In the genomic region with DNA sequence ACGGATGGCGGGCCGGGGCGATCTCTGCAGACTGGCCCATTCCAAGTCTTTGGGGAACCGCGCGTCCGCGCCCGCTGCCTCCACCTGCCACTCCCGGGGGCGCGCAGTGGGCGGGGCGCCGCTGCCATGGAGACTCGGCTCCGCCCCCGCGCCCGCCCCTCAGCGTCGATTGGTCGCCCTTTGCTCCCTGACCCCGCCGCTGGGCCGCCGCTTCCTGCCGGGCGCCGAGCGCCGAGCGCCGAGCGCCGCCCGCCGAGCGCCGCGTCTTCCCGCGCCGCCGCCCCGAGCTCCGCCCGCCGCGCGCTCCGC, we compare ENCODE assay signal across 8 mouse cellular contexts. TPM values are rescaled to one million over a fixed set of nuclear protein-coding genes. Genes with fewer than 3 reads are reported as not detected.
DNase-seq lines count a peak whose midpoint lies in the region; ATAC-seq lines count a peak whose summit lies in the region.

A gene (plus strand): TSS at position 216 of the 309 bp plus-strand sequence.

- H3K4me3 ChIP-seq in forebrain, embryonic 16.5 days (replicated peaks; ENCODE audit: low read length), result peak within 1 kb of the TSS; percentile 53
- H3K4me3 ChIP-seq in neural tube, embryonic 15.5 days (replicated peaks), result peak within 1 kb of the TSS; percentile 96

- no peaks in the 10 kb centered on the region for H3K36me3 ChIP-seq in forebrain, embryonic 16.5 days (ENCODE audit: control insufficient read depth, insufficient read depth)
- H3K36me3 ChIP-seq in neural tube, embryonic 15.5 days, result no peaks in the 10 kb centered on the region

- H3K27me3 ChIP-seq in forebrain, embryonic 16.5 days (replicated peaks; ENCODE audit: control insufficient read depth, insufficient read depth, low read length), result no peaks in the 10 kb centered on the region
- H3K27me3 ChIP-seq in neural tube, embryonic 15.5 days (replicated peaks), result no peaks in the 10 kb centered on the region

- H3K4me2 ChIP-seq in forebrain, embryonic 16.5 days (ENCODE audit: low read length), result peak within 1 kb of the TSS; percentile 94
- H3K4me2 ChIP-seq in neural tube, embryonic 15.5 days, result peak within 1 kb of the TSS; percentile 94

- peak; percentile 88 for ATAC-seq in cerebellum, adult (ENCODE audit: insufficient number of reproducible peaks, low FRiP score, low TSS enrichment)
- peak; percentile 78 for ATAC-seq in forebrain, embryonic 16.5 days
- peak; percentile 90 for ATAC-seq in neural tube, embryonic 15.5 days (ENCODE audit: low FRiP score)

- 1% methylated on average over 52 of the region's 53 CpGs for WGBS in forebrain, embryonic 16.5 days
- WGBS in neural tube, embryonic 15.5 days, result under 1% methylated on average over 27 of the region's 53 CpGs

- peak within 1 kb of the TSS; percentile 72 for H3K9ac ChIP-seq in forebrain, embryonic 16.5 days (replicated peaks; ENCODE audit: low read depth, low read length)
- peak within 1 kb of the TSS; percentile 86 for H3K9ac ChIP-seq in neural tube, embryonic 15.5 days (replicated peaks)

- peaks cover 25% of the 10 kb centered on the region for H3K4me1 ChIP-seq in forebrain, embryonic 16.5 days (replicated peaks; ENCODE audit: control insufficient read depth, insufficient read depth, low read length)
- H3K4me1 ChIP-seq in neural tube, embryonic 15.5 days, result peaks cover 39% of the 10 kb centered on the region

- H3K27ac ChIP-seq in forebrain, embryonic 16.5 days (ENCODE audit: low read length), result peak within 1 kb of the TSS; percentile 20; the same call in 1 of the 2 replicates
- peak within 1 kb of the TSS; percentile 79 for H3K27ac ChIP-seq in neural tube, embryonic 15.5 days (replicated peaks)

- H3K9me3 ChIP-seq in forebrain, embryonic 16.5 days (ENCODE audit: control insufficient read depth, low read length), result no peaks in the 10 kb centered on the region
- no peaks in the 10 kb centered on the region for H3K9me3 ChIP-seq in neural tube, embryonic 15.5 days (replicated peaks)

- DNase-seq in ES-CJ7 (ENCODE audit: low read depth, low spot score), result peak; percentile 84
- peak; percentile 79 for DNase-seq in heart, postnatal 25 days (ENCODE audit: low spot score)
- peak; percentile 90 to 95 for DNase-seq in layer of hippocampus, adult 18-20 months (ENCODE audit: low spot score in 2 of 2)
- peak; percentile 87 to 88 for DNase-seq in lung, adult 18-20 months
- DNase-seq in testis, postnatal 10 days (ENCODE audit: low spot score), result peak; percentile 95

- intact Hi-C loops in heart, postnatal 25 days (cut with DNase I), result loop anchor here (2.0 to 5.0 kb wide), 3 partner anchors 50 to 179 kb away; no protein-coding TSS in a partner anchor

RNA-seq across cellular contexts. Expression of the gene that starts here (rescaled TPM):
- polyA plus RNA-seq in forebrain, embryonic 16.5 days (2015; fragmentation: Nextera tagmentation; extraction: Ambion mirVana), result 47.8 and 48.9 TPM in 2 replicates
- total RNA-seq in heart, postnatal 25 days (2021), result 10 to 100 TPM; 37.7 to 41.6 TPM
- total RNA-seq in layer of hippocampus, adult 18-20 months (2021), result 10 to 100 TPM; 41.5 to 48.8 TPM
- 59.7 and 62.7 TPM in 2 replicates for polyA plus RNA-seq in neural tube, embryonic 15.5 days (2015; fragmentation: Nextera tagmentation; extraction: Ambion mirVana)

Comparison
In these comparisons a context has a peak if more than half of its experiments do, and no peak if none do; other contexts are left out.
1. Peak in every context shown above with its lines: DNase-seq, ATAC-seq, H3K4me3 ChIP-seq and H3K27ac ChIP-seq.